Mouse (Mus musculus) liver, embryonic 16.5 days (tissue): Measurements from ENCODE around the gene Fyn. TPM values are rescaled to one million over a fixed set of nuclear protein-coding genes. Genes with fewer than 3 reads are reported as not detected.

Experiments used
- ATAC-seq: fragments of 200-750 bp; cut with Nextera tagmentation; 2 replicates; pipeline ENCODE4 v1.8.0; 2017; ENCODE audit warnings: low read depth, mild to moderate bottlenecking, moderate number of reproducible peaks, moderate library complexity
- H3K27ac ChIP-seq: fragments of 300-500 bp; sonication (generic); 2 replicates; pipeline ENCODE4 v1.5.1; 2014; ENCODE audit warnings: mild to moderate bottlenecking, low read length
- H3K27me3 ChIP-seq: fragments of 300-500 bp; sonication (generic); 2 replicates; pipeline ENCODE4 v1.6.1; 2014; ENCODE audit warnings: low read depth, low read length, mixed read lengths; ENCODE audit not compliant: control insufficient read depth, insufficient read depth
- H3K36me3 ChIP-seq: fragments of 300-500 bp; sonication (generic); 2 replicates; pipeline ENCODE4 v1.6.1; 2014; ENCODE audit warnings: mild to moderate bottlenecking; ENCODE audit not compliant: control insufficient read depth, insufficient read depth
- H3K4me1 ChIP-seq: fragments of 300-500 bp; sonication (generic); 2 replicates; pipeline ENCODE4 v1.6.1; 2014; ENCODE audit warnings: low read depth, low read length, mixed read lengths; ENCODE audit not compliant: control insufficient read depth
- H3K4me2 ChIP-seq: fragments of 300-500 bp; sonication (generic); 2 replicates; pipeline ENCODE4 v1.6.1; 2014; ENCODE audit warnings: low read depth, low read length, mixed read lengths
- H3K4me3 ChIP-seq: fragments of 300-500 bp; sonication (generic); 2 replicates; pipeline ENCODE4 v1.5.1; 2014; ENCODE audit warnings: low read depth, mild to moderate bottlenecking, low read length
- H3K9ac ChIP-seq: fragments of 300-500 bp; sonication (generic); 2 replicates; pipeline ENCODE4 v1.6.1; 2014; ENCODE audit warnings: low read depth, low read length
- H3K9me3 ChIP-seq: fragments of 300-500 bp; sonication (generic); replicated peaks from 2 replicates; pipeline ENCODE4 v1.6.1; 2016; ENCODE audit warnings: low read length; ENCODE audit not compliant: control insufficient read depth
- WGBS: fragments of 180-500 bp; shearing (Covaris S2); extraction: QIAGEN DNeasy Blood & Tissue Kit; methylation state at CpG from one replicate; pipeline ENCODE4 v1.1.7; 2014; ENCODE audit not compliant: insufficient replicate concordance; 5-methylcytosine and 5-hydroxymethylcytosine counted together
- polyA plus RNA-seq: library from polyadenylated mRNA; unstranded; fragments of >200 nt; fragmentation: Nextera tagmentation; extraction: Ambion mirVana; gene quantifications from 2 replicates; pipeline ENCODE4 v1.2.1, GENCODE M21; 2015

The Fyn gene
- polyA plus RNA-seq, 1 experiment from 2014 or later, result 5.9 TPM

DNA sequence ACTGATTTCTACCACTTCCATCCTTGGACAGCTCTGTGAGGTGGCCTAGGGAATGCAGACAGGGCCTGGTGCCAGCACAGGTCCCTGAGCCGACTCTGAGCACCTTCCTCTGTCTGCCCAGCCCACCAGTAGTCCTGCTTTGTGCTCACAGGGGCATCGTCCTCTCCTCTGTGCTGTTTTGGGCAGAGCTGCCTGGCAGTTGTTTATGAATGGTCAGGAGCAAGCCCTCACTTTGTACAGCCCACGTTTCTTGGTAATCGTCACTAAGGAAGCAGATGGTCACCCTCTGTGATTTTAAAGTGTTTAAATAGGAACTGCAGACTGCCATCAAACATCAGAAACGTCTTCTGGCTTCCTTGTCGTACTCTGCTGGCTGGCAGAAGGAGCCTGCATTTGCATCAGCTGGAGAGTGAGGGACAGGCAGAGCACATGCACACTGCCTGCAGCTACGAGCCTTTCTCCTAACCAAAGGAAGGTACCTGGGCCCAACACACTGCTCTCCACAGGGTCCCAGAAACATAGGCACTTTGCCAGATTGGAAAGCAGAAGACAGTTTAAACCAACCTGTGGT is 173.4 kb downstream of the Fyn start:
- Histone ChIP-seq H3K36me3 (no peaks in the 10 kb centered on the region), H3K4me2 (no peak overlapping the region), H3K27ac (no peak overlapping the region), H3K9me3 (no peaks in the 10 kb centered on the region), H3K27me3 (no peaks in the 10 kb centered on the region), H3K9ac (no peak overlapping the region), H3K4me3 (no peak overlapping the region), H3K4me1 (no peaks in the 10 kb centered on the region)
- 51% methylated on average over 7 of the region's 7 CpGs for WGBS
- ATAC-seq, result no peak

DNA sequence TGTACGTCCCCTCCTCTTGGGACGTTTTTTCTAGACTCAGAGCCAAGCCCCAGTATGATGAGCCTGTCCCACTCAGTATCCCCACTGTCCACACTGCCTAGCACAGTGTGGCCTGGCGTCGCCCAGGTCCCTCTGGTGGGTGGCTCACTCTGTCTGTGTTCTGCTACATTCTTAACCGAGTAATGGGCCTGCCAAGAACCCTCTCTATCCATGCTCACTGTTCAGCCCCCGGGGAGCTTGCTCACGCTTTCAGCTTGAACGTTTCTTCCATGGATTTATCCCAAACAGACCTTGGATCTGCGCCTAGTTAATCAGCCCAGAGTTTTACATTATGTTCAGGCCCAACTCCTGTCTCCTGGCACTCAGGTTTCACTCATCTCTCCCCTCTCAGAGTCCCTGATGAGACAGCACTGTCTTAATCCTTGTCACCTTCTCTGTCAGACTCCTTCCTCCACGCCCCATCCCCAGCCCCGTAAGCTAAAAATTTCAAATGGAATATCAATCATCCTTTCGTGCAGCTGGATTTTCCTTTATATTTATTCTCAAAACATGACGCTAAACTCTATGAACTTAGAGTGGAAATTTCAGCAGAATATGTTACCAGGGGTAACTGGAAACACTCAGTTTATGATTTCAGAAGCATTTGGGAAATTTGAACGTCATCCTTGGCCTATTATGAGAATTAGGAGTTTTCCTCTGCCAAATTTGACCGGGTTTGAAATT is 174.0 kb downstream of the Fyn start:
- Histone ChIP-seq H3K27ac (no peak overlapping the region), H3K4me2 (no peak overlapping the region), H3K9me3 (no peaks in the 10 kb centered on the region), H3K4me3 (no peak overlapping the region), H3K9ac (no peak overlapping the region), H3K27me3 (no peaks in the 10 kb centered on the region), H3K4me1 (no peaks in the 10 kb centered on the region), H3K36me3 (no peaks in the 10 kb centered on the region)
- no peak for ATAC-seq
- 69% methylated on average over 15 of the region's 15 CpGs for WGBS

DNA sequence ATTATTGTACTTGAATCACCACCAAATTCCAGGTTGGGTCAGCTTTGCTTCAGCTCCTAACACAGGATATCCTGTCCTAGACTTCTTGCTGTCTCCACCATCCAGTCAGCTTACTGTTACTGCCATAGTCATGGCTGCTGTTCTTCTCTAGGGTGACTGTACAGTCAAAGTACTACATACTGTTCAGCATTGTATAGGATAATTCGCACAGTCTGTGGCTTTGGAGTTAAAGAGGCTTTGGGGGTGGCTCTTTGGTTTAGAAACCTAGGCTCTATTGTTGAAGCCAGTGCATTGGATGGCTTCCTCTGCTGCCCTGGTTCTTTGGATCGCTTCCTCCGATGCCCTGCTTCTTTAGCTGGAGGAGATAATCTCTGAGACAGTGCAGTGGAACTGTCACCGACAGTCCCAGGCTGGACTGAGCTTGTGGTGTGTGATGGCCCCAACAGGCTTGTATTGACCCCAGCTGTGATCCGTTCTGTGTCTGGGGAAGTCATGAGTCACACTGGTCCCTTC is 174.7 kb downstream of the Fyn start:
- H3K4me1 ChIP-seq, result no peaks in the 10 kb centered on the region
- no peak overlapping the region for H3K27ac ChIP-seq
- H3K9ac ChIP-seq, result no peak overlapping the region
- no peaks in the 10 kb centered on the region for H3K36me3 ChIP-seq
- H3K27me3 ChIP-seq, result no peaks in the 10 kb centered on the region
- no peaks in the 10 kb centered on the region for H3K9me3 ChIP-seq
- WGBS, result 73% methylated on average over 5 of the region's 5 CpGs
- H3K4me3 ChIP-seq, result no peak overlapping the region
- H3K4me2 ChIP-seq, result no peak overlapping the region
- no peak for ATAC-seq

DNA sequence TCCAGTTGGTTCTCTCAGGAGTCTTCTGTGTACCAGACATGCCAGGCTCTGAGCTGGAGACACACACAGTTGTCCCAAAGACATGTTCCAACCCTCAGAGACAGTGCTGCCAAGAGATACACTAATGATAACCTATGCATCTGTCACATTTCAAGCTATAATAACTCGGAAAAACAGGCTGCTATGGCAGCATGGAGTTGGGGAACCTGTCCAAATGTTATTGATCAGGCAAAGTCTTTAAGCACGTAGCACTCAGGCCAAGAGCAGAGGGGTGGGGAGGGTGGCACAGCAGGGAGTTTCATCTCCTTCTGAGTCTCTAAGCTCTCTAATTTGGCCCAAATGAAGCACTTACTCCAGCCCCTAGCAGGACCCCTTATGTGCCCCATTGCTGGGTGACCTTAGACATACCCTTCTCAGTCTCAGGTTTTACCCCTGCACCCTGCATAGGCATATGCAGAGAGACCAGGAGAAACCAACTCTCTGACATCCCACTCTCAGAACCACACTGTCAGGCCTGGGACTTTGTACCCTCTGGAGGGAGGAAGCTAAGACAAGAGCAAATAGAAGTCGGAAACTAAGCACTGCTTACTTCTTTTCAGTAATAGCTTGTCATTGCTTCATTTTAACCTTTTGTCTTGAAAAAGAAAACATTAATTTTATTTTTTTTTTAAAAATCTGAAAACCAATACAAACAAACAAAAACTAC is 178.9 kb downstream of the Fyn start:
- no peak overlapping the region for H3K27ac ChIP-seq
- WGBS, result 54% methylated on average over 3 of the region's 3 CpGs
- H3K27me3 ChIP-seq, result no peaks in the 10 kb centered on the region
- ATAC-seq, result no peak
- H3K4me2 ChIP-seq, result no peak overlapping the region
- H3K9ac ChIP-seq, result no peak overlapping the region
- H3K9me3 ChIP-seq, result no peaks in the 10 kb centered on the region
- no peak overlapping the region for H3K4me3 ChIP-seq
- no peaks in the 10 kb centered on the region for H3K4me1 ChIP-seq
- no peaks in the 10 kb centered on the region for H3K36me3 ChIP-seq

DNA sequence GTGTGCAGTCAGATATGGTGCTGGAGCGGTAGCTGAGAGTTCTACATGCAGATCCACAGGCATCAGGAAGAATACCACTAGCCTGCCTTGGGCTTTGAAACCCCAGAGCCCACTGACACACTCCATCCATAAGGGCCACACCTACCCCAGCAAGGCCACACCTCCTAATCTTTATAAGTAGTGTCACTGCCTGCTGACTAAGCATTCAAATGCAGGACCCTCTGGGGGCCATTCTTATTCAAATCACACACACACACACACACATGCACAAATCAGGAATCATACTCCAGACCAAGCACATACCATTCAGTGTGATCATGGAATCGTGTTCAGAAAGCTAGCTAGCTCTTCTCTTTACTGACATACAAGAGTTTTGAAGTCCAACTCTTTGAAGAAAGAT is 182.1 kb downstream of the Fyn start:
- no peak overlapping the region for H3K4me2 ChIP-seq
- H3K36me3 ChIP-seq, result no peaks in the 10 kb centered on the region
- no peaks in the 10 kb centered on the region for H3K27me3 ChIP-seq
- H3K4me1 ChIP-seq, result peaks cover 3% of the 10 kb centered on the region; the same call in 1 of the 2 replicates
- WGBS, result 72% methylated on average over 2 of the region's 2 CpGs
- no peak for ATAC-seq
- H3K27ac ChIP-seq, result no peak overlapping the region
- H3K4me3 ChIP-seq, result no peak overlapping the region
- no peak overlapping the region for H3K9ac ChIP-seq
- no peaks in the 10 kb centered on the region for H3K9me3 ChIP-seq

DNA sequence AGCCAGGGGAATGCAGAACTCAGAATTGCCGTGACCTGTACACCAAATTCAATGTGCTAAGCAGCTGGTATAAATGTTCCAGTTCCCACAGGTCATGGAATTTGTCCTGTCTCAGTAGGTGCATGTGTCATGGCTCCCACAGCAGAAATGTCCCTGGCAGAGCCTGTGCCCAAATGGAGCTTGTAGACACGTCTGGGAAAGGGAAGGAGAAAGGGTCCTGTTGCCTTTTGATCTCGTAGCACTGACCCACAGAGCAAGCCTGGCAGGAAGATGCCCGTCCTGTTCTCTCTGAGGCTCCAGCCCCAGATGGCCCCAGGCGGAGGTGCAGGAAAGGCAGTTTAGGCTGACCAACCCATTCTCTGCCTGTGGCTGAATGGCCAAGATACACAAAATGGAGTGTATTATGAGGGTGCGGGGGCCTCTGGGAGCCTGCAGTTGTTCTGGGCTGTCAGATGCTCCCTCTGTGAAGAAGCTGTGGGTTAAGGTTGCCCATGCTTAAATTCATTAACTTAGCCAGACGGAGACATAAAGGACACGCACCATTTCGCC is 183.1 kb downstream of the Fyn start:
- Histone ChIP-seq H3K27ac (no peak overlapping the region), H3K4me1 (peaks cover 3% of the 10 kb centered on the region; the same call in 1 of the 2 replicates), H3K9ac (no peak overlapping the region), H3K4me2 (no peak overlapping the region), H3K9me3 (no peaks in the 10 kb centered on the region), H3K27me3 (no peaks in the 10 kb centered on the region), H3K4me3 (no peak overlapping the region), H3K36me3 (no peaks in the 10 kb centered on the region)
- ATAC-seq, result no peak
- WGBS, result 71% methylated on average over 9 of the region's 9 CpGs

DNA sequence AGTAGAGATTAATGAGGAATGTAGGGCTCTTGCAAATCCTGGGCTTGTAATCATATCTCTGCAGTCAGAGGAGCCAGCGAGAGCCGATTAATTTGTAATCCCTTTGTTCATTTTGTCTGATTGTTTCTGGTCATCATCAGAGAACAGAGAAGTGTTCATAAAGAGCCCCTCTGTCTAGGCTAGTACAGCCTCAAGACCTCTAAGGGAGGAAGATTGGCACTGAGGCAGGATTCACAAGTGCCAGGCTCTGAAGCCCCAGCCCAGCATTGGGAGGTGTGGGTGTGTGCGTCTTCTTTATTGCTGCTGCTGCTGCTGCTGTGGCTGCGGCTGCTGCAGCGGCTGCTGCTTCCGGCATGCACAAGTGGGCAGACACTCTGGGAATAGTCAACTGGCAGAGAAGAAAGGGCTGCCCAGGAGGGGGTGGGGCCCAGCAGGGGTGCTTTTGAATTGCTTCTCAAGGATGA is 183.7 kb downstream of the Fyn start:
- 68% methylated on average over 6 of the region's 6 CpGs for WGBS
- Histone ChIP-seq H3K4me3 (no peak overlapping the region), H3K9ac (no peak overlapping the region), H3K4me1 (peaks cover 3% of the 10 kb centered on the region; the same call in 1 of the 2 replicates), H3K27ac (no peak overlapping the region), H3K9me3 (no peaks in the 10 kb centered on the region), H3K27me3 (no peaks in the 10 kb centered on the region), H3K4me2 (no peak overlapping the region), H3K36me3 (no peaks in the 10 kb centered on the region)
- no peak for ATAC-seq

DNA sequence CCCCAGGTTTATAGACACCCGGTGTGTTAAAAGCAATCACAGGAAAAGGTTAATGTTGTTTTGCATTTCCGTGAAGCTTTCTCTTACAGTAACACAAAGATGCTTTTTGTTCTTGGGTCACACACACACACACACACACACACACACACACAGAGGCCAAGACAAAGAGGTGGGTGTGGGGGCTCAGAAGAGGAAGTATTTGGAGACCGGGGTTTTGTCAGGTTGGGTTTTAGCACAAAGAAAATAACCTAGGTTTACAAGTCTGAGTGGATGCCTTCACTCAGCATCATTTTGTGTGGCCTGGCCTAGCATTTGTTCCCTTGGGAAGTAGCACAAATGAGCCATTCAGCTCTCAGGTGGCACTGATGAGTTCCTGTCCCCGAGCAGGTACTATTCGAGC is 184.2 kb downstream of the Fyn start:
- 57% methylated on average over 5 of the region's 5 CpGs for WGBS

More for the DNA sequence above, 184.2 kb downstream of the Fyn start:
- Histone ChIP-seq H3K36me3 (no peaks in the 10 kb centered on the region), H3K4me2 (no peak overlapping the region), H3K27me3 (no peaks in the 10 kb centered on the region), H3K4me3 (no peak overlapping the region), H3K9me3 (no peaks in the 10 kb centered on the region), H3K4me1 (peaks cover 3% of the 10 kb centered on the region; the same call in 1 of the 2 replicates), H3K27ac (no peak overlapping the region), H3K9ac (no peak overlapping the region)
- no peak for ATAC-seq
